Mouse (Mus musculus) brain, embryonic 14.5 days (tissue): Measurements from ENCODE around the gene Cyth3. TPM values are rescaled to one million over a fixed set of nuclear protein-coding genes. Genes with fewer than 3 reads are reported as not detected.
A peak's percentile ranks its signal among the peaks of the same experiment; 100 is the strongest.

ENCODE experiments used
- DNase-seq: peaks from one replicate; pipeline ENCODE4 v3.0.0-alpha.2; 2011; ENCODE audit warnings: low read depth
- CTCF ChIP-seq: fragments of 200-500 bp; IDR thresholded peaks from 2 replicates; pipeline ENCODE4 v1.5.1; 2012; ENCODE audit warnings: inconsistent platforms, mild to moderate bottlenecking, moderate library complexity, borderline replicate concordance; ENCODE audit not compliant: insufficient read depth, insufficient read length; ENCODE audit errors: extremely low read depth
- POLR2A ChIP-seq: fragments of 200-500 bp; IDR thresholded peaks from 2 replicates; pipeline ENCODE4 v1.6.1; 2012; ENCODE audit warnings: mild to moderate bottlenecking, inconsistent platforms, borderline replicate concordance; ENCODE audit not compliant: poor library complexity, insufficient read depth, insufficient read length, severe bottlenecking; ENCODE audit errors: extremely low read depth
- polyA plus RNA-seq: library from polyadenylated mRNA; depleted of rRNA; stranded (reverse); fragments of >200 nt; gene quantifications from 2 replicates; pipeline ENCODE4 v1.2.3, GENCODE M21; 2012

Gene Cyth3
- polyA plus RNA-seq, 1 experiment = 35.3 TPM

GRCm38 (mm10) chr5:143617487-143618209, 4.6 kb upstream of the Cyth3 start:
- no peak for DNase-seq
- no peak for TF ChIP-seq CTCF
- TF ChIP-seq POLR2A = no peak

DNA sequence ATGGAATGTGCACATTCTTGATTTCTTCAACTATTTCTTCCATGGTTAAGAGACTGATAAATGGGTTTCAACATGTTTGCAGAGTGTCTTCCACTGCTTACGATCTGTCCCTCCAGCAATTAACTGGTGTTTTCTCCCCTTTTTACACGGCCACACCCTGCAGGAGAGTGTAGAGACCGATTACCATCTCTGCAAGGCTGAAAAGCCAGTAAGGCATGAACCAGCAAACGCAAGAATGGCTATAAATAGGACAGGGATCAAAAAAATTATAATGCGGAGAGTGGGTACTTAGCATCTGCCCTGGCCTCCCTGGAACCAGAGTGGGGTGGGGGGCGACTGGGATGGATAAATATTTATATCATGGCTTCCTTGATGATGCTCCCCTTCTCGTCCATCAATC, 3.7 kb upstream of the Cyth3 start:
- TF ChIP-seq POLR2A = no peak
- TF ChIP-seq CTCF = no peak
- DNase-seq = no peak

- TF ChIP-seq POLR2A = no peak
- no peak for TF ChIP-seq CTCF
- DNase-seq = no peak
Measured at GRCm38 (mm10) chr5:143620196-143620595, 2.1 kb upstream of the Cyth3 start.

GRCm38 (mm10) chr5:143620941-143621340, 1.3 kb upstream of the Cyth3 start:
- peak; percentile 74 for DNase-seq
- TF ChIP-seq CTCF = no peak
- no peak for TF ChIP-seq POLR2A

- DNase-seq = no peak
- TF ChIP-seq CTCF (no peak), POLR2A (no peak)
Measured at GRCm38 (mm10) chr5:143622623-143623150, 440 bp downstream of the Cyth3 start.

DNA sequence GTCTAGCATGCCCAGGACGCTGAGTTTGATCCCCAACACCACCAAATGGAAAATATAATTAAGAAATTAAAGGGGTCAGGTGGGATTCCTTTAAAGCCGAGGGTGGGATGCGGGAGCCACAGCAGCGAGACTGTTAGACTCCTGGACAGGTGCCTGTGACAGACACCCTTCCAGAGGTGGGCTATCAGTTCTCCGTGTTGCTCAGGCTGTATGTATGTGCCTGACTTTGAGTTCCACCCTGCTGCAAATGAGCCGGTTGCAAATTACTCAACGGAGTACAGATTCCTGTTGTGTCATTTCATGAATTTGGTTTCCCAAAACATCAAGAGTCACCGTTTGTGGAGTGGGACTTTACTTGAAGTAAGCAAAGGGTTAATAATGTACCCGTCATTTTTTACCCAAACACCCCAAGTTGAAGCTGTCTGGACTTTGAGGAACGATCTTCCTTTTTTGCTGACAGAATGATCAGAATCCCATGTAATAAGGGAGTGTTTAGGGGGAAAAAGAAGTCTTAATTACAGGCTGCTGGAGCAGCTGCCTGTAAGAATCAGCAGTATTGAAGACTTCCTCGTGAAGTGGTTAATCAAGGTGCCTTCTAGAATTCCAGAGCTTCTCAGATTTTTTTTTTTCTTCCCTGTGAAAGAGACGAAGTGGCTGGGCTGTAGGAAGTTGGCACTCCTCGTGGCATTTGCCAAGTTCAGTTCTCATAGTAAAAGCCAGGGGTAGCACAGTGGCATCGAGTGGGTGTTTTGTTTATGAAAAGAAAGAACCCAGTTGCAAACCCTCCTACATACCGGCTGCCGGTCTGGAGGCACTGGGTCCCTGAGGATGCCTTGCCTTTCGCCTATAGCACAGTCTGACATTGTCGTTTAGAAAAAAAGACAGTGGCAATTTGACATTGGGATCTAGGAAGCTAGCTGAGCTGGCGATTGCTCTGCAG, 1.4 kb downstream of the Cyth3 start:
- DNase-seq = no peak
- no peak for TF ChIP-seq POLR2A
- no peak for TF ChIP-seq CTCF

DNA sequence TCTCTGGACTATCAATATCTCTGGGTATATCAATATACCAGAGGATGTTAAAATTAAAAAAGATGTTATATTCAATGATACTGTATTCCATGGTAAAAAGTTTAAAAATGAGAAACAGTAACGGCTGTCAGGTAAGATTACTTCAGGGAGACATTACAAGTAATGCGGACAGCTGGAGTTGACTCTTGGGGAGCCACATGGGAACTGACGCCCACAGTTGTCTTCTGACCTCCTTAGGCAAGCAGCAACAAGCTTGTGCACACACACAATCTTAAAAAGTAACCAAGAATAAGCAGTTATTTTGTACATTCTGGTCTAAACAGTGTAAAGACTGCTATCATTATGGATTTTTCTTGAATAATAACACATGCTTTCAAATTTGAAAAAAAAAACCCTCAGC, 2.2 kb downstream of the Cyth3 start:
- DNase-seq = no peak
- TF ChIP-seq CTCF (no peak), POLR2A (no peak)

GRCm38 (mm10) chr5:143625497-143625896, 3.2 kb downstream of the Cyth3 start:
- TF ChIP-seq CTCF = no peak
- TF ChIP-seq POLR2A = no peak
- DNase-seq = no peak

- TF ChIP-seq POLR2A (no peak), CTCF (no peak)
- no peak for DNase-seq
Measured at GRCm38 (mm10) chr5:143625940-143626588, 3.8 kb downstream of the Cyth3 start.

GRCm38 (mm10) chr5:143627507-143627906, 5.3 kb downstream of the Cyth3 start:
- no peak for DNase-seq
- no peak for TF ChIP-seq POLR2A
- peak; percentile 25; the same call in 1 of the 2 replicates for TF ChIP-seq CTCF

DNA sequence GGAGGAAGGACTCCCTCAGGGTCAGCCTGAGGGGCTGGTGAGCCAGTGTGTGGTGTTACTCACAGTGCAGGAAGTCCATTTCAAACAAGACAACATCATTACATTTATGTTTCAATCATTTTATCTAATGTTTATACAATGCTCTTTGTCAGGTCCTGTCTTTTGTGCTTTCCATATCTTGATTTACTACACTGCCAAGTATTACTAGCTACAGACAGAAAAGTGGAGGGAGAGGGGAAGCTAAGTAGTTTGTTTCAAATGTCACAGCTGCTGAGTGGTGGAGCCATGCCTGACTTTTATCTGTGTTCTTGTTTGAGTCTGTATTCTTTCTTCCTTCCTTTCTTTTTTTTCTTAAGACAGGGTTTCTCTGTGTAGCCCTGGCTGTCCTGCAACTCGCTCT, 5.7 kb downstream of the Cyth3 start:
- DNase-seq = no peak
- TF ChIP-seq CTCF = no peak
- TF ChIP-seq POLR2A = no peak

- TF ChIP-seq POLR2A = no peak
- no peak for TF ChIP-seq CTCF
Measured at GRCm38 (mm10) chr5:143629686-143630085, 7.4 kb downstream of the Cyth3 start.

DNA sequence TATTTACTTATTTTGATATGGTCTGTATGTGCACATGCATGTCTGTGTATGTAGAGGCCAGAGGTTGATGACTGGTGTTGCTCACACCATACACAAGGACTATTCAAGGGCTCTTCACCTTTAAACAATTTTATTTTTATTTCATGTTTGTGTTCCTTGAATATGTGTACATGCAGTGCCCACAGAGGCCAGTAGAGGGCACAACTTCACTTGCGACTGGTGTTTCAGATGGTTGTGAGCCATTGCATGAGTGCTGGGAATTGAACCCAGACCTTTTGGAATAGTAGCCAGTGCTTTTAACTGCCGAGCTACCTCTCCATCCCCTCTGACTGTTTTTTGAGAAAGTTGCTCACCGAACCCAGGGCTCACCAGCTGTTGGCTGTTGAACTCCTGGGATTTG, 8.0 kb downstream of the Cyth3 start:
- no peak for TF ChIP-seq POLR2A
- no peak for TF ChIP-seq CTCF
- DNase-seq = no peak

More at GRCm38 (mm10) chr5:143629686-143630085, 7.4 kb downstream of the Cyth3 start:
- DNase-seq = no peak
